Mouse (Mus musculus): ENCODE data around the gene Qrich1. TPM values are rescaled to one million over a fixed set of nuclear protein-coding genes. Genes with fewer than 3 reads are reported as not detected.

The Qrich1 gene
- polyA plus RNA-seq, 1 experiment from 2014 or later = 58.1 TPM

DNA sequence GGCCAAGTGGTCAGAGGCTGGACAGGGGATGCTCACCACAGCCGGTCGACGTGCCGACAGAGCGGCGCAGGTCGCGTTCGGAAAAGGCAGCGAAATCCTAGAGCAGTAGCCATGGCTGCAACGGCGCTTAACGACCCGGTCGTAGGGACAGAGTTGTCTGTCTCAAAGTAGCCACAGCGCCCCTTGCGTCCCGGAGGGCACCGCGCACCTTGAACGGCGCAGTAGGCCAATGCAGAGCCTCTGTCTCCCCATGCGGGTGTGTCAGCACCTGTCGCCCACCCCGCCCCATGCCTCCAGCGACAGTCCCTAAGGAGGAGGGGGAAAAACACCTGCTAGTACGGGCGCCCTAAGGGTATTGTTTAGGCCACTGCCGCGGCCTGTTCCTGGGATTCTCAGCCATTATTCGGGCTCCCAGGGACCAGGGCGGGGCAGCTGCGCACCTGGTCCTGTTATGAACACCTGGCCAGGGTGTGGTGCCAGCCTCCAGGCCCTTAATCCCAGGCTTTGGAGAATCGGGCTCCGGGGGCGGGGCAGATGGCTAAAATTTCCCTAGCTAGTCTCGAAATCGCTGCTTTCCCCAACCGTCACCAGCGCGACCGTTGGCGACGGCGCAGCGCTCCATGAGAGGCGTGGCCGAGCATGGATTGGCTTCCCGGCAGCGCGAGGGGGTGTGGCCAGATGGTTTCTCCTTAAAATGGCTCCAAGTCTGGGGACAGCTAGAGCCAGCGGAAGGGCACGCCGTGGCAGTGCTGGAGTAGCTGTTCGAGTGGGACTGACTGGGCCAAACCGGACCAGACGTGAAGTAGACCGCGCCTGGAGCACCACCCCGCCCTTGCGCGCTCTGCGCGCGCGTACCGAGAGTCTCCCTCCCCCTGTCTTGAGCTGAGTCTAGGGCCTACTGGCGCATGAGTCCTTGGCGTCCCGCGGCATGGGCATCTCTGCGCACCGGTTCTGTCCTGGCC is 50.5 kb downstream of the Qrich1 start, which contains the start of gene Ndufaf3:
Gene Ndufaf3, minus strand, starts transcription at position 620 of the 962 bp plus-strand sequence.
- peak; percentile 98 for DNase-seq (ENCODE audit: low spot score)
- Histone ChIP-seq H3K27me3 (replicated peaks; ENCODE audit: insufficient read depth, low read length) (no peaks in the 10 kb centered on the region), H3K4me1 (ENCODE audit: insufficient read depth, low read depth, low read length) (peaks cover 13% of the 10 kb centered on the region; the same call in 1 of the 2 replicates), H3K9ac (replicated peaks; ENCODE audit: low read depth) (peak within 1 kb of the TSS; percentile 73), H3K9me3 (ENCODE audit: low read length) (no peaks in the 10 kb centered on the region), H3K4me2 (replicated peaks; ENCODE audit: low read depth, low read length) (peak within 1 kb of the TSS; percentile 97), H3K27ac (ENCODE audit: low read length) (peak within 1 kb of the TSS; percentile 97), H3K36me3 (ENCODE audit: insufficient read depth, low read length) (peaks cover 11% of the 10 kb centered on the region), H3K4me3 (ENCODE audit: low read depth, low read length) (peak within 1 kb of the TSS; percentile 74)
- peak; percentile 97 for TF ChIP-seq CTCF (IDR thresholded peaks at IDR 0.05)
- peak; percentile 28; the same call in 1 of the 2 replicates for TF ChIP-seq EP300 (IDR thresholded peaks at IDR 0.05)
- WGBS = under 1% methylated on average over 72 of the region's 73 CpGs
- ATAC-seq = peak; percentile 90

- Histone ChIP-seq H3K36me3 (ENCODE audit: insufficient read depth, low read length) (peaks cover 15% of the 10 kb centered on the region), H3K27ac (ENCODE audit: low read length) (peak overlapping the region; percentile 97), H3K4me3 (ENCODE audit: low read depth, low read length) (peak overlapping the region; percentile 74), H3K4me2 (replicated peaks; ENCODE audit: low read depth, low read length) (peak overlapping the region; percentile 97), H3K4me1 (ENCODE audit: insufficient read depth, low read depth, low read length) (peaks cover 13% of the 10 kb centered on the region; the same call in 1 of the 2 replicates), H3K27me3 (replicated peaks; ENCODE audit: insufficient read depth, low read length) (no peaks in the 10 kb centered on the region), H3K9ac (replicated peaks; ENCODE audit: low read depth) (peak overlapping the region; percentile 73), H3K9me3 (ENCODE audit: low read length) (no peaks in the 10 kb centered on the region)
- no peak for TF ChIP-seq CTCF (IDR thresholded peaks at IDR 0.05)
- TF ChIP-seq EP300 (IDR thresholded peaks at IDR 0.05) = no peak
- ATAC-seq (no peak), DNase-seq (ENCODE audit: low spot score) (peak; percentile 51)
- 11% methylated on average over 18 of the region's 18 CpGs for WGBS
These were observed 51.4 kb downstream of the Qrich1 start for GRCm38 (mm10) chr9:108567931-108568419.

DNA sequence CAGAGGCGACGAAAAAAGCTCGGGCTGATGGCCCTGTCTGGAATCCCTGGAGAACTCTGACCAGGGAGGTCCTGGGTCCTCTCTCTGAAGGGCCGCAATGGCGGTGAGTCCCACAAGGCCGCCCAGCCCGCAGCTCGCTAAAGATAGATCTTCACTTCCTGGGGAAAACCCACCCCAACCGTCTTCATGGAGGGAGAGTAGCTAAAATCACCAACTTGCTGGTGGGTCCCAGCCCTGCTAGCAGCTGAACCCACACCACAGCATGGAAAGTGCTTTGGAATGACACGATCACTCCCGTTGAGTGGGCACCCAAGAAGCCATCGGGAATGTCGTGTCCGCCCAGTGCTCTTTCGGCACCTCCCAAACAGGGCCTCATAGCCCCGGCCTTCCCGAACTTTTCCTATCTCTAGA is 51.9 kb downstream of the Qrich1 start:
- Histone ChIP-seq H3K4me3 (ENCODE audit: low read depth, low read length) (peak overlapping the region; percentile 74; the same call in 1 of the 2 replicates), H3K9me3 (ENCODE audit: low read length) (no peaks in the 10 kb centered on the region), H3K4me2 (replicated peaks; ENCODE audit: low read depth, low read length) (peak overlapping the region; percentile 97), H3K36me3 (ENCODE audit: insufficient read depth, low read length) (peaks cover 15% of the 10 kb centered on the region), H3K4me1 (ENCODE audit: insufficient read depth, low read depth, low read length) (peaks cover 13% of the 10 kb centered on the region; the same call in 1 of the 2 replicates), H3K27me3 (replicated peaks; ENCODE audit: insufficient read depth, low read length) (no peaks in the 10 kb centered on the region), H3K27ac (ENCODE audit: low read length) (peak overlapping the region; percentile 97; the same call in 1 of the 2 replicates), H3K9ac (replicated peaks; ENCODE audit: low read depth) (no peak overlapping the region)
- 69% methylated on average over 17 of the region's 17 CpGs for WGBS
- no peak for ATAC-seq
- peak; percentile 4 for DNase-seq (ENCODE audit: low spot score)
- TF ChIP-seq EP300 (IDR thresholded peaks at IDR 0.05) = no peak
- no peak for TF ChIP-seq CTCF (IDR thresholded peaks at IDR 0.05)

- peak within 1 kb of the TSS; percentile 50 for H3K9ac ChIP-seq (replicated peaks; ENCODE audit: low read depth)
- TF ChIP-seq CTCF (IDR thresholded peaks at IDR 0.05) = no peak
- peak; percentile 17; the same call in 1 of the 2 replicates for TF ChIP-seq EP300 (IDR thresholded peaks at IDR 0.05)
- peak; percentile 97 for DNase-seq (ENCODE audit: low spot score)
- no peaks in the 10 kb centered on the region for H3K27me3 ChIP-seq (replicated peaks; ENCODE audit: insufficient read depth, low read length)
- H3K9me3 ChIP-seq (ENCODE audit: low read length) = no peaks in the 10 kb centered on the region
- H3K4me3 ChIP-seq (ENCODE audit: low read depth, low read length) = peak within 1 kb of the TSS; percentile 66
- H3K4me2 ChIP-seq (replicated peaks; ENCODE audit: low read depth, low read length) = peak within 1 kb of the TSS; percentile 97
- peaks cover 11% of the 10 kb centered on the region for H3K36me3 ChIP-seq (ENCODE audit: insufficient read depth, low read length)
- peak within 1 kb of the TSS; percentile 34; the same call in 1 of the 2 replicates for H3K27ac ChIP-seq (ENCODE audit: low read length)
- ATAC-seq = peak; percentile 58
- WGBS = 6% methylated on average over 42 of the region's 42 CpGs
- H3K4me1 ChIP-seq (ENCODE audit: insufficient read depth, low read depth, low read length) = peaks cover 13% of the 10 kb centered on the region; the same call in 1 of the 2 replicates
These were observed 53.0 kb downstream of the Qrich1 start, which contains the start of gene Dalrd3 for GRCm38 (mm10) chr9:108569381-108570206. TSS of gene Dalrd3 (plus strand) at chr9:108569886.

DNA sequence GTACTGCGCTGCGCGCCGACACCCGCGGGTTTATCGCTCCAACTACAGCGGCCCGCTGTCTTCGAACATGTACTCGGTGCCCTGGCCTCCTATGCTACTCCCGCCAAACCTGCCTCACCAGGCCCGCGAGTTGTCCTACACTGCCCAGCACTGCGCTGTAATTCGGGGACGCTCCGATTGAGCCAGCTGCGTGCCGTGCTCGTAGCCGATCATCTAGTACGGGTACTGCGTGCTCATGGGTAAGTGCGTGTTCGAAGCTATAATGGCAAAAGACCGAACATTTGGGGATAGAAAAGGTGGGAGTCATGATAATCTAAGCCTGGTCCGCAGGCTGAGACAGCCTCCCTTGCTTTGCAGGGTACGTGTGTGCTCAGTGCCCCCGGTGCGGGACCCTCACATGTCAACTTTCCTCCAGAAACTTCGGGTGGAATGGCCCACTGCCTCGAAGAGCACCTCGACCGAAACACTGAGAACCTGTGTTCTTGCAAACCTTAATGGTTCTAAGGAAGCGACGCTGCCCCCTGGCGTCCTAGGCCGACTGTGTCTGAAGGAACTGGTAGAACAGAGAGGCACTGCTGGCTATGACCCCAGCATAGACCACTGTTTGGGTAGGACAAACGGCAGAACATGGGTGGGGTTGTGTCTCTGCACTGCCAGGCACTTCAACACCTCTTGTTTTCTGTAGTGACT is 53.7 kb downstream of the Qrich1 start:
- TF ChIP-seq EP300 (IDR thresholded peaks at IDR 0.05) = no peak
- peak; percentile 84 for TF ChIP-seq CTCF (IDR thresholded peaks at IDR 0.05)
- Histone ChIP-seq H3K27ac (ENCODE audit: low read length) (peak overlapping the region; percentile 34; the same call in 1 of the 2 replicates), H3K4me3 (ENCODE audit: low read depth, low read length) (peak overlapping the region; percentile 66), H3K27me3 (replicated peaks; ENCODE audit: insufficient read depth, low read length) (no peaks in the 10 kb centered on the region), H3K9ac (replicated peaks; ENCODE audit: low read depth) (peak overlapping the region; percentile 50), H3K36me3 (ENCODE audit: insufficient read depth, low read length) (peaks cover 11% of the 10 kb centered on the region), H3K4me1 (ENCODE audit: insufficient read depth, low read depth, low read length) (peaks cover 13% of the 10 kb centered on the region; the same call in 1 of the 2 replicates), H3K4me2 (replicated peaks; ENCODE audit: low read depth, low read length) (peak overlapping the region; percentile 97), H3K9me3 (ENCODE audit: low read length) (no peaks in the 10 kb centered on the region)
- peak; percentile 81 for DNase-seq (ENCODE audit: low spot score)
- no peak for ATAC-seq
- whole genome bisulfite sequencing = 1% methylated on average over 40 of the region's 40 CpGs
